Mouse (Mus musculus) kidney, postnatal 0 days (tissue): ENCODE data around the gene Ubash3b. TPM values are rescaled to one million over a fixed set of nuclear protein-coding genes. Genes with fewer than 3 reads are reported as not detected.

Source experiments
- ATAC-seq: fragments of 200-750 bp; cut with Nextera tagmentation; replicated peaks from 2 replicates; pipeline ENCODE4 v1.8.0; 2017; ENCODE audit warnings: low read depth, moderate number of reproducible peaks, moderate TSS enrichment, moderate library complexity; ENCODE audit not compliant: low FRiP score
- DNase-seq: peaks from one replicate; pipeline ENCODE4 v3.0.0-alpha.2; 2016; ENCODE audit warnings: low spot score
- H3K27ac ChIP-seq: fragments of 300-500 bp; sonication (generic); 2 replicates; pipeline ENCODE4 v1.5.1; 2014; ENCODE audit warnings: mild to moderate bottlenecking
- H3K27me3 ChIP-seq: fragments of 300-500 bp; sonication (generic); 2 replicates; pipeline ENCODE4 v1.6.1; 2014; ENCODE audit warnings: low read length, mixed read lengths; ENCODE audit not compliant: insufficient read depth
- H3K36me3 ChIP-seq: fragments of 300-500 bp; sonication (generic); 2 replicates; pipeline ENCODE4 v1.6.1; 2014; ENCODE audit warnings: low read length, mixed read lengths; ENCODE audit not compliant: insufficient read depth
- H3K4me1 ChIP-seq: fragments of 300-500 bp; sonication (generic); replicated peaks from 2 replicates; pipeline ENCODE4 v1.6.1; 2014; ENCODE audit warnings: antibody characterized with exemption, low read length, mixed read lengths; ENCODE audit not compliant: insufficient read depth
- H3K4me2 ChIP-seq: fragments of 300-500 bp; sonication (generic); 2 replicates; pipeline ENCODE4 v1.6.1; 2014; ENCODE audit warnings: mild to moderate bottlenecking, low read length, moderate library complexity, mixed read lengths
- H3K4me3 ChIP-seq: fragments of 300-500 bp; sonication (generic); replicated peaks from 2 replicates; pipeline ENCODE4 v1.5.1; 2014; ENCODE audit warnings: low read depth, low read length
- H3K9ac ChIP-seq: fragments of 300-500 bp; sonication (generic); 2 replicates; pipeline ENCODE4 v1.6.1; 2014; ENCODE audit warnings: low read depth, low read length
- H3K9me3 ChIP-seq: fragments of 300-500 bp; sonication (generic); replicated peaks from 2 replicates; pipeline ENCODE4 v1.6.1; 2016; ENCODE audit warnings: low read length, inconsistent platforms, mixed read lengths
- CTCF ChIP-seq: IDR thresholded peaks from 2 replicates; pipeline ENCODE4 v1.5.1; 2016; ENCODE audit warnings: antibody characterized with exemption, low read depth, mild to moderate bottlenecking, moderate library complexity
- WGBS: fragments of 180-500 bp; shearing (Covaris S2); extraction: QIAGEN DNeasy Blood & Tissue Kit; methylation state at CpG from one replicate; pipeline ENCODE4 v1.1.7; 2014; 5-methylcytosine and 5-hydroxymethylcytosine counted together
- polyA plus RNA-seq: library from polyadenylated mRNA; unstranded; fragments of >200 nt; fragmentation: Nextera tagmentation; extraction: Ambion mirVana; gene quantifications from 2 replicates; pipeline ENCODE4 v1.2.1, GENCODE M21; 2015

The Ubash3b gene
- polyA plus RNA-seq, 1 experiment from 2014 or later = 7.5 TPM

DNA sequence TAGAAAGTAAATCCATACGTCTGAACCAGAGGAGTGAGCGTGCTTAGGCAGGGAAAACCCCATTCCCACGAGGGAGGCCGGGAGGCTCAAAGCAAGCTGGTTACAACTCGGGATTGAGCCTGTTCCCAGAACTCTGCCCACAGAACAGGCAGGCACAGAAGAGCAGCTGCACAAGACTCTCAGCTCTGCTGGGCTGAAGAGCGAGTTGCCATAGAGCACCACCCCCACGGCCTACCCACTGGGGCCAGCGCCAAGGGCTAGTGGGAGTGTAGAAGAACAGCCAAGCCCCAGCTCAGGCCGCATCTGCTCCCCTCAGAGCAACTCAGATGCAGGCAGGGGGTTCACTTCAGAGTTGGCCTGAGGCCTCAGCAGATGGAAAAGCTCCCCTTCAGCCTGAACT lies 107.3 kb downstream of the Ubash3b start:
- Histone ChIP-seq H3K27ac (no peak overlapping the region), H3K9ac (no peak overlapping the region), H3K27me3 (no peaks in the 10 kb centered on the region), H3K4me3 (no peak overlapping the region), H3K4me2 (no peak overlapping the region), H3K36me3 (no peaks in the 10 kb centered on the region), H3K9me3 (no peaks in the 10 kb centered on the region), H3K4me1 (no peaks in the 10 kb centered on the region)
- 83% methylated on average over 9 of the region's 9 CpGs for WGBS
- DNase-seq (no peak), ATAC-seq (no peak)
- TF ChIP-seq CTCF = no peak

DNA sequence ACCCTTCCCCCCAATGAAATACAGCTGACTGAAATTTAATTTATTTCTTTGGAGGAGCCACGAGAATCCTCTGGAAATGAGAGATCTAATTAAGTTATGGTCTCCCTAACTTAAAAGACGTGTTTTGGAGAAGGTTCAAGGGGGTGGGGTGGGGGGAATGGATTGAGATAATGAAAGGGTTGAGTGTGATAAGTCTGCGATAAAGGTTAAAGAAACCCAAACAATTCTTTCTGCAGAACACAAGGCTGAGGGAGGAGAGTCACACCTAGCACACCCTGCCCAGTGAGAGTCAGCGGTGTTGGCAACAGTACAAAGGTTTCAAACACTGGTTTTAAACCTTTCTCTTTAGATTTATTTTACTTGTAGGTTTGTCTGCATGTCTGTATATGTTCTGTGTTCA lies 108.0 kb downstream of the Ubash3b start:
- H3K9me3 ChIP-seq = no peaks in the 10 kb centered on the region
- ATAC-seq = no peak
- TF ChIP-seq CTCF = no peak
- no peaks in the 10 kb centered on the region for H3K36me3 ChIP-seq
- no peaks in the 10 kb centered on the region for H3K27me3 ChIP-seq
- no peak for DNase-seq
- H3K4me1 ChIP-seq = no peaks in the 10 kb centered on the region
- H3K4me2 ChIP-seq = no peak overlapping the region
- no peak overlapping the region for H3K9ac ChIP-seq
- 50% methylated on average over 4 of the region's 4 CpGs for WGBS
- H3K27ac ChIP-seq = no peak overlapping the region
- no peak overlapping the region for H3K4me3 ChIP-seq

DNA sequence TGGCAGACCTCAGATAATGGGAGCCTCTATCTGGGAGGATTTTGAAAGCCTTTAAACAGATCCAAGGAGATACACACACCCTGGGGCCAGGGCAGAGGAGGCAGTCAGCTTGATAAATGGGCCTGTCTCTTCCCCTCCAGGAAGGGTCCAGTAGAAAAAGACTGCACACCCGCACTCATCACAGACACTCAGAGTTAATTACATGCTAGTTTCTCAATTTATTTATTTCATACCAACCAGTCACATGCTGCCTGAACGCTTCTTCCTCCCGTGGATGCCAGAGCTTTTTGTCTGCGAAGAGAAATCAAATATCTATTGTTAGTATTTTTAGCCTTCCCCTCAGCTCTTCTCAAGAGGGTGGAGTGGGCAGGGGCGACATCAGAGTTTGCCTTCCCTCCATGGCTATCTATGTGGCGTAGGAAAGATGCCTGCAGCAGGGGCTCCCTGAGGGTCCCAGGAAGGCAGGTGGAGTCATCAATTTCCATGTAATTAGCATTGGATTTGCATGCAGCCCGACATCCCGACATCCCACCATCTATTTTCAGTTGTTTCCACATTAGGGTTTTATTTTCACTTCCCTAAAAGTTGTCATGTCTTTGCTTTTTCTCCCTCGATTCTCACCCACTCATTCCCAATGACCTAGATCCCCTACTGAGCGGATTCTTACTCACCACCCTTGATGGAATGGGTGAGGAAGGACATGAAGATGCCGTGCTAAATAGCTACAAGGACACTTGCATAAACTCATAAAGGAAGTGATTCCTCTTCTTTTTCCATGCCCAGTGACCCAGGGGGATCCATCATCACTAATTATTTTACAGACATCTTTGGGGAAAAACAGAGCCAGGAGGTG lies 110.2 kb downstream of the Ubash3b start:
- Histone ChIP-seq H3K36me3 (no peaks in the 10 kb centered on the region), H3K9ac (no peak overlapping the region), H3K9me3 (no peaks in the 10 kb centered on the region), H3K27me3 (no peaks in the 10 kb centered on the region), H3K4me3 (no peak overlapping the region), H3K27ac (no peak overlapping the region), H3K4me2 (no peak overlapping the region), H3K4me1 (no peaks in the 10 kb centered on the region)
- TF ChIP-seq CTCF = no peak
- 64% methylated on average over 11 of the region's 11 CpGs for WGBS
- DNase-seq = no peak
- no peak for ATAC-seq

DNA sequence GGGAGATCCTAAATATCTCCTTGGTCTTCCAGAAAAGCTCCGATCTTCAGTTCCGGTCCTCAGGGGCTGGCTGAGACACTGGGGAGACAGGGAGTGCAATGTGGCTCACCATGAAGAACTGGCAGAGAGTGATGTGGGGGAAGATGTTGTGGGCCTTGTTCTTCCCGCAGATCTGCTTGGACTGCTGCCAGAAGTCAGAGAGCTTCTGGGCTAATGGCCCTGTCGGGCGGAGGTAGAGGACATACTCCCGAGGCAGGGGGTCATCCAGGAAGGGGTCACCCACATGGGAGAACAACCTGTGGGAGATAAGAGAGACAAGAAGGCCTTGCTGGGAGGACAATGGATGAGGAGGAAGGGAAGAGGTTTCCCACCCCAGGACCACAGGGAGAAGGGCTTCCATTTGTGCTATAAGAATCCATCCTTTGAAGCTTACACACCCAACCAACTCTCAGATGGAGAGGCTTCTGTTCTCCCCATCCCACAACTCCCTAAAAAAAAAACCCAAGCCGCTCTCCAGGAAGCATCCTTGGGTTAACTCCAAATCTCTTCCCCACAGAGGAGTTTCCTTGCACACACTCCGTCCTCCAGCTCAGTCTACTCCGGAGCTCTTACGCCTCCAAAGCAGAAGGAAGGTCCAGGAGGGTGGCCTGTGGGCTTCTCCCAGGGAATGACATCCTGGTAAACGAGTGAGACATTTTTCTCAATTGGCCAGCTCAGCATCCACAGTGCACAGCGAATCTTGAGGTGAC lies 111.0 kb downstream of the Ubash3b start:
- 65% methylated on average over 12 of the region's 12 CpGs for WGBS
- DNase-seq (no peak), ATAC-seq (no peak)
- no peaks in the 10 kb centered on the region for H3K9me3 ChIP-seq
- no peak overlapping the region for H3K4me3 ChIP-seq
- no peaks in the 10 kb centered on the region for H3K27me3 ChIP-seq
- H3K27ac ChIP-seq = no peak overlapping the region
- no peak for TF ChIP-seq CTCF
- no peak overlapping the region for H3K4me2 ChIP-seq
- H3K4me1 ChIP-seq = no peaks in the 10 kb centered on the region
- H3K36me3 ChIP-seq = no peaks in the 10 kb centered on the region
- H3K9ac ChIP-seq = no peak overlapping the region

DNA sequence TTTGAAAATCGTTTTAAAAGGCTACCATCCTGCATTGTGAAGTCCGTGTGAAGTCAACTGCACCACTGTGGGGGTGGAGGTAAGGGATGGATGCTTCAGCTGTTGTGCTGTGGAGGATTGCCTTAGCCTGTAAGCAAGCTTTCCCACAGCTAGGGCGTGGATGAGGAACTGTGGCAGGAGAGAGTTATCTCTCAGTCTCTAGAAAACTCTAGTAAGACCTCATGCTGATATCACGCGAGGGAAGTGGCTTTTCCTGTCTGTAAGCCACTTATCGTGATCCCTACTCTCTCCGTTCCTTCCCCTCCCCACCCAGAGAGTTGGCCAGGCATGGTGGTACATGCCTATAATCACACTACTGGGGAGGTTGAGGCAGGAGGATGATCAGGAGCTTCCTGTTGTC lies 112.2 kb downstream of the Ubash3b start:
- WGBS = 84% methylated on average over 7 of the region's 7 CpGs
- no peak overlapping the region for H3K4me2 ChIP-seq
- DNase-seq = no peak

DNA sequence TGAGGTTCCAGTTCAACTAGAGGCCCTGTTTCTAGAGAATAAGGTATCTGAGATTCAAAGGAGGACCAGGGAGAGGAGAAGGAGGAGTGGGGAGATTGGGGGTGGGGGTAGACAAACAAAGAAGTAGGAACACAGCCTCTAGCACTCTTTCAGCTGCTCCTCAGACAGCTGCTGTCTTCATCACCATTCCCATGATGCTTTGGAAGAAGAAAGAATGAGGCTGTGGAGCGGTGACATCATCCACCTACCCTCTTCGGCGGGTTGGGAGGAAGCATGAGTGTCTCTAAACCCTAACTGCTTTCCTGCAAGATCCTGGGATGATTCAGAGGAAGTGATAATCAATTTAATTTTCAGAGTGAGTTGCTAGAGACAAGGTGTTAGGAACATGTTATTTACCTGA lies 112.7 kb downstream of the Ubash3b start:
- H3K9me3 ChIP-seq = no peaks in the 10 kb centered on the region
- H3K4me1 ChIP-seq = no peaks in the 10 kb centered on the region
- no peak overlapping the region for H3K4me2 ChIP-seq
- no peak for DNase-seq
- no peaks in the 10 kb centered on the region for H3K27me3 ChIP-seq
- H3K9ac ChIP-seq = no peak overlapping the region
- WGBS = 79% methylated on average over 3 of the region's 3 CpGs
- no peaks in the 10 kb centered on the region for H3K36me3 ChIP-seq
- H3K4me3 ChIP-seq = no peak overlapping the region
- no peak for ATAC-seq
- TF ChIP-seq CTCF = no peak
- H3K27ac ChIP-seq = no peak overlapping the region

More for the DNA sequence above, 112.2 kb downstream of the Ubash3b start:
- Histone ChIP-seq H3K36me3 (no peaks in the 10 kb centered on the region), H3K9me3 (no peaks in the 10 kb centered on the region), H3K9ac (no peak overlapping the region), H3K4me3 (no peak overlapping the region), H3K27me3 (no peaks in the 10 kb centered on the region), H3K27ac (no peak overlapping the region), H3K4me1 (no peaks in the 10 kb centered on the region)
- ATAC-seq = no peak
- TF ChIP-seq CTCF = no peak
